Mouse (Mus musculus): Measurements from ENCODE around the gene Sh2b3. TPM values are rescaled to one million over a fixed set of nuclear protein-coding genes. Genes with fewer than 3 reads are reported as not detected.

Sh2b3 gene
- total RNA-seq (2018; cell fraction: chromatin; rRNA removed) = 100 to 1,000 TPM in 1 of 26 experiments, 10 to 100 TPM in 25; 32.2 to 111 (median 70.7) TPM
- total RNA-seq (2018; cell fraction: cytosol; rRNA removed) = 10 to 100 TPM; 29.7 to 65.3 (median 45.4) TPM
- total RNA-seq (2018; cell fraction: nucleus; rRNA removed) = 100 to 1,000 TPM in 4 of 26 experiments, 10 to 100 TPM in 22; 39.5 to 128 (median 64.9) TPM
- 36.0 to 49.5 TPM (median 47.2 TPM) in 3 replicates for polyA plus RNA-seq (2018)

DNA sequence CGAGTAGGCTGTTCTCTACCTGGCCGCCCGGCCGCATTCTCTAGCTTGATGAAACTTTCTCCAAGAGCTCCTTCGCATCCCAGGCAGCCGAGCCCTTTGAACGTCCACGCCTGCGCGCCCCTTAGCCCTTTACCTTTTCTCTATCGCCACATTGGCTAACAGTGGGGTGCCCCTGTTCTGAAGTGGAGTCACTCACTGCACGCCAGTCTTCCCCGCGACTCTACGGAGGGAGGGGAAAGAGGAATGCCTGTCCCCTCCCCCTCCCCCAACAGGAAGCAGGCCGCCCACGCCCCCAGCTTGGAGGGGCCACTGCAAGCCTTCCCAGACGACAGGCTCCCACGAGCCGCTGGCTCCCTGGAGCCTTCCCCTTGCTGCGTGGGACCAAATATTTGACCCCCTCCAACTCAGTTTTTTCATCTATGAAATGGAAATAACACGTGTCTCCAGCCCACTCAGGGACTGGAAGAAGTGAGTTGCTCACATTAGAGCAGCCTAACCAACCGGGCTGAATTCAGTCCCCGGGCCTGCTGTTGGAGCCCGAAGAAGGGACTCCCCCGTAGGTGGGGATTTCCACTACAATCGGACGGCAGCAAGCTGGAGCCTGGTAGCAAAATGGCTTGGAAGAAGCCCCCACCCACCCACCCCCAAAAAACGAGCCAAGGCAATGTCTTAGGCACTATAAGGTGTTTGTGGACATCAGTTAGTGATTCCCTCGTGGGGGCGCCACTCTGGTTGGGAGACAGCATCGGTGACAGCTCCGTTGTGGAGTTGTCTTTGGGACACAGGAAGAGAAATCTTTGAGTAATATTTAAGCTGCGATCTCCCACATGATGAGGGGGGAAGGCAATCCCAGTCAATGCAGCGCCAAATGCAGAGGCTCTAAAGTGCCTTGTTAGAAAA, at the start of gene Sh2b3:
TSS of gene Sh2b3 (minus strand) at position 206 of the 900 bp plus-strand sequence.
- Histone ChIP-seq H3K4me3 (ENCODE audit: inconsistent target) (peak within 1 kb of the TSS; percentile 58), H3K79me2 (ENCODE audit: inconsistent target) (peaks cover 32% of the 10 kb centered on the region), H3K27ac (peak within 1 kb of the TSS; percentile 92), H3K36me3 (ENCODE audit: inconsistent target) (no peaks in the 10 kb centered on the region)
- under 1% methylated on average over 35 of the region's 35 CpGs for WGBS (ENCODE audit: missing documents)

DNA sequence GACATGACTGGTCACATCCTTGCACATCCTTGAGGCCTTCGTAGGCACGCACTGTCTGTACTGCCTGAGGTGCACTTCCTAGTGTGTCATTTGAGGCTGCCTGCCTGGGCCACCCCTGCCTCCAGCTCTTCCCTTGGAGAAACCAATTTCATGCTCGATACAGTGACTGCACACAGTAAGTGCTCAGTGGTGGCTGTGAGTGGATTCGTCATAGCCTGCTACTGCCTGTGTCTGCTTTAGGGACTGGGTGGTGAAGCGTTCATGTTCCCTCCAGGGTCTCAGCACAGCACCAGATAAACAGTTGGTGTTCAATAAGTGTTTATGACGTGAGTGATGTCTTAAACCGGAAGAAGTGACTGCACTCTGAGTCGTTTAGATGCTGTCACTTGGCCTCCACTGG, 45.9 kb upstream of the Sh2b3 start:
- no peak overlapping the region for H3K27ac ChIP-seq
- no peaks in the 10 kb centered on the region for H3K79me2 ChIP-seq (ENCODE audit: inconsistent target)
- WGBS (ENCODE audit: missing documents) = 90% methylated on average over 8 of the region's 8 CpGs
- H3K36me3 ChIP-seq (ENCODE audit: inconsistent target) = no peaks in the 10 kb centered on the region
- no peak overlapping the region for H3K4me3 ChIP-seq (ENCODE audit: inconsistent target)

DNA sequence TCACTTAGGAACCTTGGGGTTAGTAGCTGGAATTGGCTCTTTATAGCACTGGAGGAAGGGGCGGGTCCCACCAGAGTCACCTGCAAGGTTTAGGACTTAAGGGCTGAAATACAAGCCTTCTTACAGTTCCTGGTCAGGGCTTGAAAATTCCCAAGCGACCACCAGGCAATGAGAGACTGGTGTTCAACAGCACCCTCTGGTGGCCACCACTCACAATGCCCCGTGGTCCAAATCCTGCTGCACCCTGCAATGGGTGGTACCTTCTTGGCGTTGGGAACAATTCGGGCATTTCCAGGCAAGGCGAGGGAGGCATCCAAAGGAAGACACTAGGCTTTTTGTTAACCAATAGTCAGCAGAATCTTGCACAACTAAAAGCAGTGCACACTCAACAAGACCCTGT, 41.8 kb upstream of the Sh2b3 start:
- H3K79me2 ChIP-seq (ENCODE audit: inconsistent target) = no peaks in the 10 kb centered on the region
- no peak overlapping the region for H3K27ac ChIP-seq
- H3K36me3 ChIP-seq (ENCODE audit: inconsistent target) = no peaks in the 10 kb centered on the region
- 57% methylated on average over 6 of the region's 6 CpGs for WGBS (ENCODE audit: missing documents)
- H3K4me3 ChIP-seq (ENCODE audit: inconsistent target) = no peak overlapping the region

DNA sequence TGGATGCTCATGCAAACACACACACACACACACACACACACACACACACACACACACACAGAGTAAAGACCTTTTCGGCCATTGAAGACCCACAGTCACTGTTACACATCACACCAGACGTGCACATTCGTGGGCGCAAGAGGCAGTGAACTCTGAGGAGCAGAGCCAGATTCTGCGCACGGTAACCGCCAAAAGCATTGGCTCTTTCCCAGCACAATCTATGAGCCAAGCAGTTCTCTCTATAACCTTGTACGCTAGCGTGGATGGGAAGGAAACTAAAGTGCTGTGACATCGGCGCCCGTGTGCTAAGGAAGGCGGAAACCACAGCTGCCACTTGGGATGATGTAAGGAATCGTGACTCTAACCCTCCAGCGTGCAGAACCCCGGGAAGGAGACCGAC, 41.3 kb upstream of the Sh2b3 start:
- Histone ChIP-seq H3K27ac (no peak overlapping the region), H3K4me3 (ENCODE audit: inconsistent target) (no peak overlapping the region), H3K36me3 (ENCODE audit: inconsistent target) (no peaks in the 10 kb centered on the region), H3K79me2 (ENCODE audit: inconsistent target) (no peaks in the 10 kb centered on the region)
- WGBS (ENCODE audit: missing documents) = 87% methylated on average over 17 of the region's 17 CpGs

DNA sequence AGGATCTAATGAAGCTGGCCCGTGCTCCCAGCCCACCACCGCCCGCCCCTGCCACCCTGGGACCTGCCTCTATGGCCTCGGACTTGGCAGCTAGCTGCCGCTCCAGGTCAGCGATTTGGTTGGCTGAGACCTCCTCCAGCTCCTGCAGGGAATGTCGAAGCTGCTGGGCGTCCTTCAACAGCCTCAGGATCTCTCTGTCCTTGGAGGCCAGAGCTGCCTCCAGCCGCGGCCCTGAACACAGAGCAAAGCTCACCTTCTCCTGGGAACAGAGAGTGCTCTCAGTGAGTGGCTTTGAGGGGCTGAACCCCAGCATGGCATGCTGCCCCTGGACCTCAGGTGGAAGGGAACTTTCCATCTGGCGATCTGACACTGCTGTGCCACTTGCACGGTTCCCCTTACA, 39.5 kb upstream of the Sh2b3 start:
- Histone ChIP-seq H3K36me3 (ENCODE audit: inconsistent target) (no peaks in the 10 kb centered on the region), H3K27ac (no peak overlapping the region), H3K4me3 (ENCODE audit: inconsistent target) (no peak overlapping the region), H3K79me2 (ENCODE audit: inconsistent target) (no peaks in the 10 kb centered on the region)
- 90% methylated on average over 12 of the region's 12 CpGs for WGBS (ENCODE audit: missing documents)

DNA sequence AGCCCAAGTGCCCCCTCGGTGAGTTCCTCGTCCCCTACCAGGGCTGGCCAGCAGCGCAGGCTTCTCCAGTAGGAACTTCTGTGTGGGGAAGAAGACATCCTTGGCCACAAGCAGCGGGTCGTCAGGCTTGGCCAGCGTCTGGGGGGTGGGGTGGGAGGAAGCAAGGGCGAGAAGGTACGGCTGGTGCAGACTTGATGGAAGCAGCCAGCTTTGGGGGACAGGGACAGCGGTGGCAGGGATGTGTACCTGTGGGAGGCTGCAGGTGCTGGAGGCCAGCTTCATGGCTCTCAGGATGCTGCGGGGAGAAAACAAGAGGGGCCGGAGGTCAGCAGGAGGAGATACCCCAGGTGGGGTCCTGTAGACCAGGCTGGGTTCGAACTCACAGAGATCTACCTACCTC, 37.6 kb upstream of the Sh2b3 start:
- 91% methylated on average over 12 of the region's 12 CpGs for WGBS (ENCODE audit: missing documents)
- H3K79me2 ChIP-seq (ENCODE audit: inconsistent target) = no peaks in the 10 kb centered on the region
- no peak overlapping the region for H3K4me3 ChIP-seq (ENCODE audit: inconsistent target)
- no peak overlapping the region for H3K27ac ChIP-seq
- no peaks in the 10 kb centered on the region for H3K36me3 ChIP-seq (ENCODE audit: inconsistent target)

DNA sequence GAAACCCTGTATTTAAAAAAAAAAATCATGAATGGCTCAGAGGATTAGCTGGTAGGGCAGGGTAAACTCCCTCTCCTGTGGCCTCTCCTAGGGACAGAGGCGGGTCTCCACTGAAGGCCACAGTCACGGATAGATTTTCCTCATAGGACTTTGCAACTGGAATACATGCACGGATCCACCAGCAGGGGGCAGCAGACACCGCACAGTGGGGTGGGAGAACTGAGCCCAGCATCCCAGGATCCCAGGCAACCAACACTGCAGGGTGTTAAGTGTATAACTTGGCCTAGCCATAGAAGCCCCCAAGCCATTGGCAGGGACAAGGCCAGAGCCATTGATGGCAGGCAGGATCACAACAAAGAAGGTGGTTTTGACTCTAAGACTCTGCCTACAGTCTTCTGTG, 34.7 kb upstream of the Sh2b3 start:
- Histone ChIP-seq H3K79me2 (ENCODE audit: inconsistent target) (no peaks in the 10 kb centered on the region), H3K36me3 (ENCODE audit: inconsistent target) (no peaks in the 10 kb centered on the region), H3K4me3 (ENCODE audit: inconsistent target) (no peak overlapping the region), H3K27ac (no peak overlapping the region)
- 56% methylated on average over 4 of the region's 4 CpGs for WGBS (ENCODE audit: missing documents)

DNA sequence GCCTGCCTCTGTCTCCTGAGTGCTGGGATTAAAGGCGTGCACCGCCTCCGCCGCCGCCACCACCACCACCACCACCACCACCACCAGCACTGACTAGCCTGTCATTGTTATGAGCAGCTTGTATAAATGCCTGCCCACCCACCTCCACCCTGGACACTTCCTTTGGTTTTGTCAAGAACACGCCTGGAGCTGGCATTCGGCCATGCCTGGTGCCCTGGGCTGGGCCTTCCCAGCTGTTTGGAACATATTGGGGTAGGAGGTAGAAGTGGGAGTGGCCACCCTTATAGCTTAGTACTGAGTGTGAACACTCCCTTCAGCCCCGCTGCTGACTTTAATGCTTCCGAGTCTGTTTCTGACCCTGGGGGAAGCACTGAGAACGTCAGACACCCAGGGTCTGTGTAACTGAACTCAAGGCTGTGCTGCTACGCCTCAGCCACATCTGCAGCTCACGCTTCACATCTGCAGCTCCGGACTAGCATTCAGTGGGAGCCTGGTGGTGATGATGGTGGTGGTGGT, 34.1 kb upstream of the Sh2b3 start:
- H3K79me2 ChIP-seq (ENCODE audit: inconsistent target) = no peaks in the 10 kb centered on the region
- no peak overlapping the region for H3K4me3 ChIP-seq (ENCODE audit: inconsistent target)
- H3K27ac ChIP-seq = no peak overlapping the region
- H3K36me3 ChIP-seq (ENCODE audit: inconsistent target) = no peaks in the 10 kb centered on the region
- WGBS (ENCODE audit: missing documents) = 80% methylated on average over 13 of the region's 13 CpGs

DNA sequence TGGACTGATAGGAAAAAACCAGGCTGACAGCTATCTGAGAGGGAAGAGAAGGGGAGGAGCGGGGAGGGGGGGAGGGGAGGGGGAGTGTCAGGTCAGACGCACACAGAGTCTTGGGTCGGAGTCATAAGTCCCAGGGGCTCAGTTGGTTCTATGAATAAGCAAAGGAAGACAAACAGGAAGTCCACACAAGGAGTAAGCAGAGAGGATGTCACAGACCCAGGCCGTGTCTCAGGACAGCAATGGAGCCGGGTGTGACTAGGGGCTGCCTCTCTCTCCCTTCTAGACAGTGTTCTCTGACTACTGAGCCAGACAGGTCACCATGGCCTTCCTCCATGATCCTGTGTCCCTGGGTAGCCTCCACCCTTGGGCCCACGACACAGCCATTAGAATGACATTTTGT, 33.4 kb upstream of the Sh2b3 start:
- H3K36me3 ChIP-seq (ENCODE audit: inconsistent target) = no peaks in the 10 kb centered on the region
- no peak overlapping the region for H3K27ac ChIP-seq

DNA sequence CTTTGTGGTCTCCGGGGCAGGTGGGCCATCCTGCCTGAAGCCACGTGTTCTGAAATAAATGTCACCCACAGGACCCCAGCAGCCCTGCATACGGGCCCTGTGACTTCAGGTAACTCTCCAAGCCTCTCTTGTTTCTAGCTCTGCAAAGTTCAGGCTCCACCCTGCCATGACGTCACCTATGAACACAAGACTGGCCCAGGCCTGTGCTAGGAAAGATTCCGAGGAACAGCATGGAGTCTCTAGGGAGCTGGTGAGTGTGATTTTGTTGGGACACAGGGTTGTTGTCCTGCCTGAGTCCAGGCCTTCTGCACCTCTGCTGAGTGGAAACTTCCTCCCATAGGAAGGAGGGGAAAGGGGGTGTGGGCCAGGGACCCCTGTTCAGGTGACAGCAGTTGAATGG, 30.5 kb upstream of the Sh2b3 start:
- H3K27ac ChIP-seq = no peak overlapping the region
- H3K36me3 ChIP-seq (ENCODE audit: inconsistent target) = no peaks in the 10 kb centered on the region
- no peak overlapping the region for H3K4me3 ChIP-seq (ENCODE audit: inconsistent target)
- H3K79me2 ChIP-seq (ENCODE audit: inconsistent target) = no peaks in the 10 kb centered on the region
- 91% methylated on average over 5 of the region's 5 CpGs for whole genome bisulfite sequencing (ENCODE audit: missing documents)

More for the DNA sequence above, 33.4 kb upstream of the Sh2b3 start:
- WGBS (ENCODE audit: missing documents) = 69% methylated on average over 6 of the region's 6 CpGs
- Histone ChIP-seq H3K4me3 (ENCODE audit: inconsistent target) (no peak overlapping the region), H3K79me2 (ENCODE audit: inconsistent target) (no peaks in the 10 kb centered on the region)

DNA sequence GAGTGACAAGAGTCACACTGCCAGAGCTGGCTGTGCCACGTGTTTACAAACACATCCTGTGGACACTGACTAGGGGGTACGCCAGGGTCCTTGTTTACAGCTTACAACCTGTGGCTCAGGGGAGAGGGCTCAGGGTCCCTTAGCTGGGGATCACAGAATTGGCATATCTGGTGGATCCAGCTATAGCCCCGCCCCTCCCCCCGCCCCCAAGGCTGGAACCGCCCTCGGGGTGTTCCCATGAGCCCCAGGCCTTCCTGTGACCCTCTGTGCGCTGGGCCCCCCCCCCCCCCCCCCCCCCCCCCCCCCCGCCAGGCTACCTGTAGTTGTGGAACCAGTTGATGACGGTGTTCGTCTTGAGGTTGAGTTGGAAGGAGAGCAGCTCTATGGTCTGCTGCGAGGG, 26.9 kb upstream of the Sh2b3 start:
- Histone ChIP-seq H3K4me3 (ENCODE audit: inconsistent target) (no peak overlapping the region), H3K79me2 (ENCODE audit: inconsistent target) (no peaks in the 10 kb centered on the region), H3K27ac (no peak overlapping the region), H3K36me3 (ENCODE audit: inconsistent target) (no peaks in the 10 kb centered on the region)
- WGBS (ENCODE audit: missing documents) = 47% methylated on average over 9 of the region's 11 CpGs

DNA sequence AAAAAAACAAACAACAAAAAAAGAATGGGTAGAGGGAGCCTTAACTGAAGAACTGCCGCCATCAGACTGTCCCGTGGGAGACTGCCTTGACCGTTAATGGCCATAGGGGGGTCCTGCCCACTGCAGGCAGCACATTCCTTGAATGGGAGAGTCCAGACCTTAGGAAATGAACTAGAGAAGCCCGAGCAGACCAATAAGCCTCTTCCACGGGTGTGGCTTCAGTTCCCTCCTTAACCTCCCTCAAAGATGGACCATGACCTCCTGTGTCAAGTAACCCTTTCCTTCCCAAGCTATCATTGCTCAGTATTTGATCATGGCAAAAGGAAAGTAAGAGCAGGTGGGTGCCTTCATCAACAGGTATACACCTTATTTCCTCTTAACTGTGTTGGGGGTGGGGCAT, 24.5 kb upstream of the Sh2b3 start:
- no peaks in the 10 kb centered on the region for H3K36me3 ChIP-seq (ENCODE audit: inconsistent target)
- H3K79me2 ChIP-seq (ENCODE audit: inconsistent target) = no peaks in the 10 kb centered on the region
- no peak overlapping the region for H3K27ac ChIP-seq
- 56% methylated on average over 5 of the region's 5 CpGs for WGBS (ENCODE audit: missing documents)
- H3K4me3 ChIP-seq (ENCODE audit: inconsistent target) = no peak overlapping the region

DNA sequence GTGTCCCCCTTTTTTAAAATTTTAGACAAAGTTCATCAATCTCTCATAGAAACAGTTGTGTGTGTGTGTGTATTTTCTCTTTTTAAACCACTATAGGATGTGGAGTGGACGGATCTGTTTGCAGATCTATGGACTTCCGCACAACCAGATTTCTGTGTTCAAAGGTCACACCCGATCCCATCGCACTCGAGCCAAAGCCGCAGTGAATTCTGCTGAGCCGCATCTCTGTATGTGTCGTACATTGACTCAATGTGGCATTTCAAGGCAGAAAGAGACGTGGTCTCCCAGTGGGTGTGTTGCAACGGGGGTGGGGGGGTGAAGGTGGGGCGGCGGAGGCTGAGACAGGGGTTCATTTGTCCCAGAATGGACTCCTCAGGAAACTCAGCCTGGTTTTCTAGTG, 21.0 kb upstream of the Sh2b3 start:
- H3K27ac ChIP-seq = no peak overlapping the region

DNA sequence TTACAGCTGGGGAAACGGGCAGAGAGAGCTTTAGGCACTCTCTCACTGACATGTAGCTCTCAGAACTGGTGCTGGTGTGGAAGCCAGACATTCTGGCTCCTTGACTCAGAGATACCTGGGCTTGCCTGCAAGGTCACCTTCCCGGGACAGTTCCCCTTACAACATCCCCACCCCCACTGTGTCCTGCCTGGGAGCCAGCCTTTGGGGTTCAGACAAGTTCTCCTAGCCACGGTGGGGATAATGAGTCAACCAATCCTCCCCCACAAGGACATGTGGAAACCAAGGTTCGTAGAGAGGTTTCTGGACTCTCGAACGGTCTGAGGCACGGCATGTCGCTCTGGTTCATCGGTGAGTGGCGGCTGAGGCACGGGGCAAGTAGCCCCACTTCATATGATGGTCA, 19.3 kb upstream of the Sh2b3 start:
- no peaks in the 10 kb centered on the region for H3K79me2 ChIP-seq (ENCODE audit: inconsistent target)
- H3K27ac ChIP-seq = no peak overlapping the region
- WGBS (ENCODE audit: missing documents) = 81% methylated on average over 11 of the region's 11 CpGs

More for the DNA sequence above, 21.0 kb upstream of the Sh2b3 start:
- Histone ChIP-seq H3K36me3 (ENCODE audit: inconsistent target) (peaks cover 5% of the 10 kb centered on the region; the same call in 1 of the 2 replicates), H3K79me2 (ENCODE audit: inconsistent target) (no peaks in the 10 kb centered on the region), H3K4me3 (ENCODE audit: inconsistent target) (no peak overlapping the region)
- 82% methylated on average over 11 of the region's 12 CpGs for WGBS (ENCODE audit: missing documents)

DNA sequence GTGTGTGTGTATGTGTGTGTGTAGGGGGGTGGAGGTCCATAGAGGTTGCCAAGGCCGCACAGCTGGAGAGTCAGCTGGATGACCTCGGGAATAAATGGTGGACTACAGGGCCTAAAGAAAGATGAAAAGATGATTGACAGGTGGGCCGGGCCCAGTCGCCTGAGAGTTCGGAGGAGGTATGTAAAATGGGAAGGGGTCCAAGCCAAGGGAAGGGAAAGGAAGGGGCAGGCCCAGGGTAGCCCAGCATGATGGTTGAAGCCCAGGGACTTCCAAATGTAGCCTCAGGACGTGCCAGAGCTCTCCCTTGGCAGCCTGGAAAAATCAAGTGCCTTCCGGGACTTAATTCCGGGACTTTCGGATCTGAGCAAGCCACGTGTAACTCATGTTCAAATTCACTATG, 17.3 kb upstream of the Sh2b3 start:
- no peak overlapping the region for H3K27ac ChIP-seq
- 92% methylated on average over 10 of the region's 10 CpGs for WGBS (ENCODE audit: missing documents)
- H3K4me3 ChIP-seq (ENCODE audit: inconsistent target) = no peak overlapping the region
- peaks cover 11% of the 10 kb centered on the region; the same call in 1 of the 2 replicates for H3K79me2 ChIP-seq (ENCODE audit: inconsistent target)
- H3K36me3 ChIP-seq (ENCODE audit: inconsistent target) = peaks cover 7% of the 10 kb centered on the region; the same call in 1 of the 2 replicates

More for the DNA sequence above, 19.3 kb upstream of the Sh2b3 start:
- Histone ChIP-seq H3K4me3 (ENCODE audit: inconsistent target) (no peak overlapping the region), H3K36me3 (ENCODE audit: inconsistent target) (peaks cover 7% of the 10 kb centered on the region; the same call in 1 of the 2 replicates)

All from macrophage (primary cell).